Mouse (Mus musculus) ES-Bruce4 (cell line): ENCODE measurements around the gene Bmp10. TPM values are rescaled to one million over a fixed set of nuclear protein-coding genes. Genes with fewer than 3 reads are reported as not detected.

Experiments used
- H3K27ac ChIP-seq: 2 replicates; pipeline ENCODE4 v1.5.1; 2012; ENCODE audit warnings: low read length, inconsistent platforms; ENCODE audit not compliant: insufficient read depth
- H3K27me3 ChIP-seq: 2 replicates; pipeline ENCODE4 v1.6.1; 2012; ENCODE audit warnings: mild to moderate bottlenecking, low read length, inconsistent platforms; ENCODE audit not compliant: control insufficient read depth, poor library complexity, insufficient read depth, severe bottlenecking
- H3K36me3 ChIP-seq: 2 replicates; pipeline ENCODE4 v1.6.1; 2012; ENCODE audit warnings: inconsistent platforms, mild to moderate bottlenecking, low read length, moderate library complexity; ENCODE audit not compliant: control insufficient read depth, poor library complexity, insufficient read depth, severe bottlenecking
- H3K4me1 ChIP-seq: one replicate; pipeline ENCODE4 v1.8.1; 2011; ENCODE audit warnings: low read length; ENCODE audit not compliant: control insufficient read depth, insufficient read depth
- H3K4me3 ChIP-seq: 2 replicates; pipeline ENCODE4 v1.5.1; 2011; ENCODE audit warnings: low read depth, mild to moderate bottlenecking, low read length
- H3K9ac ChIP-seq: 2 replicates; pipeline ENCODE4 v1.6.1; 2012; ENCODE audit warnings: low read depth, mild to moderate bottlenecking, inconsistent platforms; ENCODE audit not compliant: poor library complexity, severe bottlenecking
- H3K9me3 ChIP-seq: replicated peaks from 2 replicates; pipeline ENCODE4 v1.6.1; 2012; ENCODE audit warnings: mild to moderate bottlenecking, low read length, inconsistent platforms; ENCODE audit not compliant: control insufficient read depth, poor library complexity, insufficient read depth, severe bottlenecking
- CTCF ChIP-seq: IDR thresholded peaks from one replicate; pipeline ENCODE4 v1.8.1; 2011; ENCODE audit warnings: low read depth, low read length
- EP300 ChIP-seq: IDR thresholded peaks from 2 replicates; pipeline ENCODE4 v1.6.1; 2011; ENCODE audit warnings: low read depth, low read length; ENCODE audit not compliant: insufficient read depth
- POLR2A ChIP-seq: IDR thresholded peaks from one replicate; pipeline ENCODE4 v1.8.1; 2011; ENCODE audit warnings: low read length; ENCODE audit not compliant: insufficient read depth
- polyA plus RNA-seq: library from polyadenylated mRNA; stranded (reverse); fragments of >200 nt; gene quantifications from 2 replicates; pipeline ENCODE4 v1.2.4, GENCODE M21; 2011; ENCODE audit warnings: low read depth; ENCODE audit not compliant: missing spikeins, insufficient read depth, insufficient read length

The Bmp10 gene
- polyA plus RNA-seq, 1 experiment: not detected

GRCm38 (mm10) chr6:87389455-87389989 lies 39.3 kb upstream of the Bmp10 start:
- H3K4me1 ChIP-seq: no peaks in the 10 kb centered on the region
- H3K27me3 ChIP-seq: no peaks in the 10 kb centered on the region
- no peak overlapping the region for H3K9ac ChIP-seq
- no peak overlapping the region for H3K27ac ChIP-seq
- H3K36me3 ChIP-seq: no peaks in the 10 kb centered on the region
- H3K4me3 ChIP-seq: no peak overlapping the region
- TF ChIP-seq POLR2A: no peak
- TF ChIP-seq CTCF: no peak
- no peak for TF ChIP-seq EP300
- no peaks in the 10 kb centered on the region for H3K9me3 ChIP-seq

- Histone ChIP-seq H3K4me1 (no peaks in the 10 kb centered on the region), H3K9me3 (no peaks in the 10 kb centered on the region), H3K27me3 (no peaks in the 10 kb centered on the region), H3K27ac (no peak overlapping the region), H3K36me3 (no peaks in the 10 kb centered on the region), H3K4me3 (no peak overlapping the region), H3K9ac (no peak overlapping the region)
- TF ChIP-seq EP300: no peak
- TF ChIP-seq CTCF: no peak
- TF ChIP-seq POLR2A: no peak
Measured at GRCm38 (mm10) chr6:87393466-87394205, 35.2 kb upstream of the Bmp10 start.

DNA sequence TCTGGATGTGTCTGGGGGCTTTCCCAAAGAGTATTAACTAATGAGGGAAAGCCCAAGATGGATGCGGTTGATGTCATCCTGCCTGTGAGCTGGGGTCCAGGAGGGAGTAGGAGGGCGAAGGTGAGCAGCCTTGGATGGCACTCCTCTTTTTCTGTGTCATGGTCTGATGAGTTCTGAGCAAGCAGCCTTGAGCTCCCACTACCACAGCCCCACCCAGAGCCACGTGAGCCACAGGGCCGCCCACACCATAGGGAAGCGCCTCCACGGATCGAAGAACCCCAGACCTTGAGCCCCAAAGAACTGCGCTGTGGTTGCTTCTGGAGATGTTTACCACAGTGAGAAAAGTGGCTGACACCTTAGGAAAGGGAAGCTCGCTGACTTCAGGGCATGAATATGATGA lies 34.0 kb upstream of the Bmp10 start:
- TF ChIP-seq CTCF: no peak
- TF ChIP-seq POLR2A: no peak
- TF ChIP-seq EP300: no peak
- Histone ChIP-seq H3K9ac (no peak overlapping the region), H3K9me3 (no peaks in the 10 kb centered on the region), H3K4me3 (no peak overlapping the region), H3K27me3 (no peaks in the 10 kb centered on the region), H3K4me1 (no peaks in the 10 kb centered on the region), H3K36me3 (no peaks in the 10 kb centered on the region), H3K27ac (no peak overlapping the region)

DNA sequence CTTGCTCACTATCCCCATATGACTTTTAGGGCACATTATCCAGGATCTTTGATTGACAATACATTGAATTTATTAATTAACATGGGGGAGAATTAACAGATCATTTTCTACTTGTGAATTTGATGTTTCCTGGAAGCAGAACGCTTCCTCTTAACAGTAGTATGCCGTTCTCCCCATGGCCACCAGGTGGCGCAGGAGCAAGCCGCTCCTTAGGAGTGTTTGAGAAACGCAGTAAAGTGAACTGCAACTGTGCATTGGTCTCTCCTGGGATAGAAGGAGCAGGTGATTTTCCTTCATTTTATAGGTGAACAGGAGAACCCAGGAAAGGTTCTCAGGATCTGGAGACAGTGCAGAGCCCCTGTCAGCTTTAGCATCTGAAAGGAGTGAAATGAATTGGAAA lies 29.7 kb upstream of the Bmp10 start:
- H3K36me3 ChIP-seq: no peaks in the 10 kb centered on the region
- no peak overlapping the region for H3K27ac ChIP-seq
- H3K9ac ChIP-seq: no peak overlapping the region
- no peaks in the 10 kb centered on the region for H3K27me3 ChIP-seq
- no peaks in the 10 kb centered on the region for H3K4me1 ChIP-seq
- TF ChIP-seq EP300 (no peak), POLR2A (no peak), CTCF (peak; percentile 96)
- H3K9me3 ChIP-seq: no peaks in the 10 kb centered on the region
- H3K4me3 ChIP-seq: no peak overlapping the region

- TF ChIP-seq POLR2A: no peak
- no peak for TF ChIP-seq CTCF
- no peak for TF ChIP-seq EP300
- Histone ChIP-seq H3K9me3 (no peaks in the 10 kb centered on the region), H3K27ac (no peak overlapping the region), H3K27me3 (no peaks in the 10 kb centered on the region), H3K36me3 (no peaks in the 10 kb centered on the region), H3K4me1 (no peaks in the 10 kb centered on the region), H3K9ac (no peak overlapping the region), H3K4me3 (no peak overlapping the region)
Measured at GRCm38 (mm10) chr6:87399886-87400566, 28.8 kb upstream of the Bmp10 start.

GRCm38 (mm10) chr6:87401456-87401855 lies 27.3 kb upstream of the Bmp10 start:
- TF ChIP-seq POLR2A (no peak), CTCF (no peak), EP300 (no peak)
- no peak overlapping the region for H3K4me3 ChIP-seq
- H3K27ac ChIP-seq: no peak overlapping the region
- H3K27me3 ChIP-seq: no peaks in the 10 kb centered on the region
- H3K36me3 ChIP-seq: no peaks in the 10 kb centered on the region
- no peaks in the 10 kb centered on the region for H3K4me1 ChIP-seq
- no peak overlapping the region for H3K9ac ChIP-seq
- no peaks in the 10 kb centered on the region for H3K9me3 ChIP-seq
